Mouse (Mus musculus) myocyte (in vitro differentiated cells): Measurements from ENCODE around the gene 2610528A11Rik. TPM values are rescaled to one million over a fixed set of nuclear protein-coding genes. Genes with fewer than 3 reads are reported as not detected.
A peak's percentile ranks its signal among the peaks of the same experiment; 100 is the strongest.

Experiments used
- H3K27me3 ChIP-seq: one replicate; pipeline ENCODE4 v1.6.1; 2011; ENCODE audit not compliant: control insufficient read depth, insufficient read depth, insufficient read length
- H3K36me3 ChIP-seq: one replicate; pipeline ENCODE4 v1.6.1; 2011; ENCODE audit not compliant: control insufficient read depth, insufficient read depth
- H3K4me2 ChIP-seq: one replicate; pipeline ENCODE4 v1.6.1; 2011; ENCODE audit warnings: low read depth, control low read depth
- H3K4me3 ChIP-seq: one replicate; pipeline ENCODE4 v1.5.1; 2011; ENCODE audit warnings: mild to moderate bottlenecking, control low read depth, moderate library complexity
- H3K79me2 ChIP-seq: one replicate; pipeline ENCODE4 v1.6.1; 2011; ENCODE audit not compliant: control insufficient read depth, insufficient read depth
- H3ac ChIP-seq: one replicate; pipeline ENCODE4 v1.6.1; 2011; ENCODE audit not compliant: control insufficient read depth, insufficient read length
- CEBPB ChIP-seq: IDR thresholded peaks from 2 replicates; pipeline ENCODE4 v1.6.1; 2011; ENCODE audit warnings: mild to moderate bottlenecking, moderate library complexity; ENCODE audit not compliant: poor library complexity, insufficient read depth, severe bottlenecking
- E2F4 ChIP-seq: IDR thresholded peaks from one replicate; pipeline ENCODE4 v1.6.1; 2011; ENCODE audit warnings: mild to moderate bottlenecking, control low read depth, moderate library complexity; ENCODE audit not compliant: insufficient read depth
- MAX ChIP-seq: IDR thresholded peaks from one replicate; pipeline ENCODE4 v1.6.1; 2011; ENCODE audit warnings: low read depth, mild to moderate bottlenecking, control low read depth
- MYOD1 ChIP-seq, 3 experiments: IDR thresholded peaks; one replicate each; pipeline ENCODE4 v1.6.1; 2011; ENCODE audit warnings: control low read depth in 2 of 3, low read depth in 2 of 3, mild to moderate bottlenecking in 2 of 3, moderate library complexity in 1 of 3; ENCODE audit not compliant: insufficient read length in 2 of 3, control insufficient read depth in 1 of 3
- MYOG ChIP-seq, 3 experiments: IDR thresholded peaks; one replicate each; pipeline ENCODE4 v1.6.1; 2011; ENCODE audit warnings: control low read depth in 2 of 3, low read depth in 2 of 3, mild to moderate bottlenecking in 2 of 3; ENCODE audit not compliant: insufficient read length in 2 of 3, control insufficient read depth in 1 of 3, insufficient read depth in 1 of 3
- POLR2A ChIP-seq: IDR thresholded peaks from one replicate; pipeline ENCODE4 v1.6.1; 2011; ENCODE audit warnings: low read depth, mild to moderate bottlenecking, control low read depth, moderate library complexity; ENCODE audit not compliant: insufficient read length
- POLR2AphosphoS2 ChIP-seq: IDR thresholded peaks from one replicate; pipeline ENCODE4 v1.6.1; 2011; ENCODE audit warnings: low read depth, control low read depth; ENCODE audit not compliant: insufficient read length
- REST ChIP-seq: IDR thresholded peaks from one replicate; pipeline ENCODE4 v1.6.1; 2011; ENCODE audit warnings: mild to moderate bottlenecking, control low read depth, moderate library complexity; ENCODE audit not compliant: insufficient read depth, insufficient read length
- SRF ChIP-seq: IDR thresholded peaks from one replicate; pipeline ENCODE4 v1.6.1; 2011; ENCODE audit warnings: low read depth; ENCODE audit not compliant: control insufficient read depth, insufficient read length
- TCF12 ChIP-seq: IDR thresholded peaks from one replicate; pipeline ENCODE4 v1.6.1; 2011; ENCODE audit warnings: mild to moderate bottlenecking, control low read depth; ENCODE audit not compliant: poor library complexity, insufficient read depth, severe bottlenecking
- TCF3 ChIP-seq: IDR thresholded peaks from one replicate; pipeline ENCODE4 v1.6.1; 2011; ENCODE audit warnings: low read depth, control low read depth; ENCODE audit not compliant: insufficient read length
- USF1 ChIP-seq: IDR thresholded peaks from one replicate; pipeline ENCODE4 v1.6.1; 2011; ENCODE audit warnings: low read depth, mild to moderate bottlenecking, control low read depth, moderate library complexity
- polyA plus RNA-seq: library from polyadenylated mRNA; unstranded; fragments of >200 nt; fragmentation: generic; extraction: Trizol; gene quantifications from one replicate; pipeline ENCODE4 v1.2.1, GENCODE M21; 2012; ENCODE audit warnings: missing spikeins

The 2610528A11Rik gene
- polyA plus RNA-seq, 1 experiment = 1.2 TPM

DNA sequence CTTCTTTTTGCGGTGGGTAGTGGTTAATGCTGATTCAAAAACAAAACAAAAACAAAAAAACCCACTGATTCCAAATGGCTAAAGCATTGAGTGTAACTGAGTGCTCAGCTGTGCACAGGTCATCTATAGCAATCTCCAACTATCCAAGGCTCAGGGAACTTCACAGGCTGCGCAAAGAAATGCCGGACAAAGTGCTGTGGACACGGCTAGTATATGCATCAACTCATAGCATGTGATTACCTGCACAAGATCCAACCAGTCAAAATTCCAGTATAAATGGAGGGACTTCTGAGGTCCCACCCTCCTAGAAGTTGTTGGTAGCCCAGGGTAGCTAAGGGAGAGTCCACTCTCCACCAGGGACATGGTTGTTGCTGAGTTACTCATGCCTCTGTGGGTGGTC lies 5.4 kb upstream of the 2610528A11Rik start:
- H3ac ChIP-seq = no peak overlapping the region
- no peaks in the 10 kb centered on the region for H3K79me2 ChIP-seq
- no peaks in the 10 kb centered on the region for H3K27me3 ChIP-seq
- no peak overlapping the region for H3K4me2 ChIP-seq
- peaks cover 55% of the 10 kb centered on the region for H3K36me3 ChIP-seq
- peak; percentile 59 for TF ChIP-seq POLR2AphosphoS2
- TF ChIP-seq TCF3 = no peak
- TF ChIP-seq REST = no peak
- TF ChIP-seq CEBPB = no peak
- TF ChIP-seq MAX = no peak
- no peak for TF ChIP-seq POLR2A
- H3K4me3 ChIP-seq = no peak overlapping the region

GRCm38 (mm10) chr14:37112931-37113330 lies 891 bp downstream of the 2610528A11Rik start:
- H3K4me3 ChIP-seq = no peak overlapping the region
- H3K4me2 ChIP-seq = no peak overlapping the region
- no peak for TF ChIP-seq POLR2AphosphoS2
- TF ChIP-seq POLR2A = no peak
- TF ChIP-seq CEBPB = no peak
- no peak for TF ChIP-seq SRF
- TF ChIP-seq REST = no peak
- no peak for TF ChIP-seq MYOD1 (IDR thresholded peaks at IDR 0.05; ENCODE audit: control insufficient read depth in 1 of 3, insufficient read length in 2 of 3, low read depth in 2 of 3)
- TF ChIP-seq MAX = no peak
- no peak for TF ChIP-seq E2F4
- no peak for TF ChIP-seq TCF3
- TF ChIP-seq TCF12 = no peak
- TF ChIP-seq USF1 = no peak
- TF ChIP-seq MYOG (IDR thresholded peaks at IDR 0.05; ENCODE audit: control insufficient read depth in 1 of 3, insufficient read depth in 1 of 3, insufficient read length in 2 of 3, low read depth in 2 of 3) = no peak
- no peak overlapping the region for H3ac ChIP-seq
- H3K79me2 ChIP-seq = no peaks in the 10 kb centered on the region
- H3K36me3 ChIP-seq = no peaks in the 10 kb centered on the region
- no peaks in the 10 kb centered on the region for H3K27me3 ChIP-seq

DNA sequence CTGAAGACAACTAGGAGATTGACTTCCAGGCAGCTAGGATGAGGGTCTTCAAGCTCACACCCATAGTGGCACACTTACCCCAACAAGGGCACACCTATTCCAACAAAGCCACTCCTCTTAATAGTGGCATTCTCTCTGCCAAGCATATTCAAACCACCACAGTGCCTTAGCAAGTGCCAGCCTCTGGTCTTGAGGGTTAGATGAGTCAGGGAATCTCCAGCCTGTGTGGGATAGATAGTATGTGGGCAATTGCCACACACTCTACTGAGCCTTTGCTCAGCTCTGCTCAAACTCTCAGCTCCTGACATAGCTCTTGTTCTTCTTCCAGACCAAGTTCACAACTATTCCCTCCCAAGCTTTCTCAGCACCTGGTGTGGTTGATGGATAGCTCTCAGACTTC lies 2.5 kb downstream of the 2610528A11Rik start:
- Histone ChIP-seq H3K4me3 (no peak overlapping the region), H3K36me3 (no peaks in the 10 kb centered on the region), H3ac (no peak overlapping the region), H3K79me2 (no peaks in the 10 kb centered on the region), H3K4me2 (no peak overlapping the region), H3K27me3 (no peaks in the 10 kb centered on the region)
- TF ChIP-seq REST = no peak
- TF ChIP-seq E2F4 = no peak
- no peak for TF ChIP-seq POLR2AphosphoS2
- no peak for TF ChIP-seq MYOD1 (IDR thresholded peaks at IDR 0.05; ENCODE audit: control insufficient read depth in 1 of 3, insufficient read length in 2 of 3, low read depth in 2 of 3)
- no peak for TF ChIP-seq CEBPB
- no peak for TF ChIP-seq TCF3
- no peak for TF ChIP-seq TCF12
- TF ChIP-seq MAX = no peak
- no peak for TF ChIP-seq SRF
- no peak for TF ChIP-seq MYOG (IDR thresholded peaks at IDR 0.05; ENCODE audit: control insufficient read depth in 1 of 3, insufficient read depth in 1 of 3, insufficient read length in 2 of 3, low read depth in 2 of 3)
- TF ChIP-seq POLR2A = no peak
- TF ChIP-seq USF1 = no peak

GRCm38 (mm10) chr14:37110456-37110855 lies 3.4 kb downstream of the 2610528A11Rik start:
- peak overlapping the region; percentile 18 for H3K4me2 ChIP-seq
- H3ac ChIP-seq = no peak overlapping the region
- no peaks in the 10 kb centered on the region for H3K36me3 ChIP-seq
- no peaks in the 10 kb centered on the region for H3K27me3 ChIP-seq
- TF ChIP-seq E2F4 = no peak
- no peak for TF ChIP-seq POLR2AphosphoS2
- no peak for TF ChIP-seq POLR2A
- no peak for TF ChIP-seq TCF3
- no peak for TF ChIP-seq MAX
- TF ChIP-seq SRF = no peak
- no peak for TF ChIP-seq USF1
- no peak for TF ChIP-seq CEBPB
- TF ChIP-seq TCF12 = no peak
- no peak for TF ChIP-seq MYOD1 (IDR thresholded peaks at IDR 0.05; ENCODE audit: control insufficient read depth in 1 of 3, insufficient read length in 2 of 3, low read depth in 2 of 3)
- no peaks in the 10 kb centered on the region for H3K79me2 ChIP-seq
- no peak overlapping the region for H3K4me3 ChIP-seq

- Histone ChIP-seq H3K4me3 (no peak overlapping the region), H3K27me3 (no peaks in the 10 kb centered on the region), H3K36me3 (no peaks in the 10 kb centered on the region), H3K4me2 (peak overlapping the region; percentile 18), H3K79me2 (no peaks in the 10 kb centered on the region), H3ac (no peak overlapping the region)
- TF ChIP-seq SRF = no peak
- TF ChIP-seq TCF12 = no peak
- no peak for TF ChIP-seq MYOD1 (IDR thresholded peaks at IDR 0.05; ENCODE audit: control insufficient read depth in 1 of 3, insufficient read length in 2 of 3, low read depth in 2 of 3)
- TF ChIP-seq MAX = no peak
- TF ChIP-seq E2F4 = no peak
- TF ChIP-seq USF1 = no peak
Observed at GRCm38 (mm10) chr14:37109975-37110374, 3.8 kb downstream of the 2610528A11Rik start.
